Mouse (Mus musculus): ENCODE measurements around the gene Glyctk.

- TF ChIP-seq MAFK (IDR thresholded peaks at IDR 0.05; ENCODE audit: insufficient read depth, low read depth, low read length): no peak
- TF ChIP-seq HCFC1 (IDR thresholded peaks at IDR 0.05; ENCODE audit: borderline replicate concordance, insufficient read depth, low read length): no peak
- TF ChIP-seq CHD2 (IDR thresholded peaks at IDR 0.05; ENCODE audit: low read depth, low read length): no peak
- TF ChIP-seq ZNF384 (IDR thresholded peaks at IDR 0.05; ENCODE audit: low read depth, low read length): no peak
- TF ChIP-seq ZC3H11A (IDR thresholded peaks at IDR 0.05; ENCODE audit: borderline replicate concordance, low read depth, low read length): no peak
Measured at GRCm38 (mm10) chr9:106145582-106145981, 12.4 kb downstream of the Glyctk start.

All from ES-E14 (cell line).